Comparison of ENCODE assay signal across 13 mouse cellular contexts in the genomic region with DNA sequence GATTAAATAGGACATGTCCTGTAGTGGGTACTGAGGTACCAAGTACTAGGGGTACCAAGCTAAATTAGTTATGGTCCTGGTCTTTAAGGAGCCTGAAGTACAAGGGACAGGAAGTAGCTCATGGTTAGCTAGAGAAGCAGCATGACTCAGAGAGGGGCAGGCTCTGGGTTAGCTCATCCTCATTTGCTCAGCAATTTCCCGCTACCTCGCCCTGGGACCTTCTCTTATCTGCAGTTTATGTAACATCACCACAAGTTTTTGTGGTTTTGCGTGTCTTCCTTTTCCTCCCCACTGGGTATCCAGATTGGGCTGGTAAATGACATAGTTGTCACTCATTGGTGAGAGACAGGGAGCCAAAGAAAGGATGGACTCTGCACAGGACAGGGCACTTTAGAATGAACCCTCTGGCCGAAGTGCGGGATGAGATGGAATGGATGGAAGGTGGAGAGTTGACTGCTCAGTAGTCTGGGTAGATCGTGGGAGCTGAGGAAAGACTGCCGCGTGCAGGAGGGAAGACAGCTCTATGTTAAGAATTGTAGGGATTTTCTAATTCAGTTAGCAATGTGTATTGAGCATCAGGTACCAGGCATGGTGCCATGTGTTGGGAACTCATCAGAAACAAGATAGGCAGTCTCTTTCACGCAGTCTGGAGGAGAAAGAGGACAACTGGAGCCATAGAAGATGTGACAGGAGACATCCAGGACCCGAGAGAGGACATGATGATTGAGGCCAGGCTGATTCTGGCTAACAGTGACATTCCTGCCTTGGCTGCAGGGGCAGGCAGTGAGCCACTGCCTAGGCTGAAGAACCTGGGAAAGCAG. TPM values are rescaled to one million over a fixed set of nuclear protein-coding genes. Genes with fewer than 3 reads are reported as not detected.
DNase-seq lines count a peak whose midpoint lies in the region; ATAC-seq and TF ChIP-seq lines count a peak whose summit lies in the region.
"Had no signal": no experiment of that assay in that cellular context is flagged by ENCODE, and none has a peak within 500 bp of the region (broad histone marks: within the 10 kb centered on the region; RNA-seq: fewer than 3 reads in every experiment).

No protein-coding gene starts in this region.

- no peak for TF ChIP-seq CTCF in bone marrow macrophage, adult 2 months (IDR thresholded peaks at IDR 0.05; ENCODE audit: low read depth, low read length)

- intact Hi-C loops in left cerebral cortex, postnatal 14 days (cut with DNase I) = no loop called here

- WGBS in liver, embryonic 13.5 days (ENCODE audit: insufficient replicate concordance) = 24% methylated on average over 10 of the region's 10 CpGs

- H3K4me3 ChIP-seq in bone marrow macrophage, adult 2 months (ENCODE audit: insufficient read depth, low read length) = no peak overlapping the region
- H3K4me3 ChIP-seq in liver, embryonic 13.5 days (replicated peaks) = no peak overlapping the region

- DNase-seq in lung, postnatal 36 days = peak; percentile 59
- DNase-seq in lung, adult 18-20 months = no peak
- no peak for DNase-seq in liver, embryonic 13.5 days
- no peak for DNase-seq in spleen, postnatal 10 days (ENCODE audit: low spot score in 2 of 2)
- no peak for DNase-seq in kidney, adult 18-20 months
- no peak for DNase-seq in left cerebral cortex, postnatal 14 days (ENCODE audit: low spot score in 2 of 2)
- DNase-seq: adrenal gland, postnatal 25 days; cerebellum, adult 9-10 months; thymus, adult 2 months had no signal

- no peak overlapping the region for H3K9ac ChIP-seq in liver, embryonic 13.5 days

- peaks cover 35% of the 10 kb centered on the region for H3K4me1 ChIP-seq in bone marrow macrophage, adult 2 months (ENCODE audit: control insufficient read depth, insufficient read depth, low read length)
- H3K4me1 ChIP-seq in liver, embryonic 13.5 days (replicated peaks) = peaks cover 22% of the 10 kb centered on the region

- no peaks in the 10 kb centered on the region for H3K9me3 ChIP-seq in liver, embryonic 13.5 days (replicated peaks)

- H3K4me2 ChIP-seq in liver, embryonic 13.5 days = no peak overlapping the region
- H3K4me2 ChIP-seq: midbrain, embryonic 11.5 days had no signal

- peak; percentile 58 for ATAC-seq in liver, embryonic 13.5 days (ENCODE audit: low read depth)
- peak; percentile 89 for ATAC-seq in neutrophil, adult 5-6 weeks (ENCODE audit: extremely low read depth, insufficient number of reproducible peaks, low FRiP score, poor library complexity, severe bottlenecking)

- H3K36me3 ChIP-seq in liver, embryonic 13.5 days = no peaks in the 10 kb centered on the region

- no peak for TF ChIP-seq POLR2A in bone marrow macrophage, adult 2 months (IDR thresholded peaks at IDR 0.05; ENCODE audit: borderline replicate concordance, low read depth, low read length)

- no peaks in the 10 kb centered on the region for H3K27me3 ChIP-seq in liver, embryonic 13.5 days

- peak overlapping the region; percentile 57 for H3K27ac ChIP-seq in bone marrow macrophage, adult 2 months (ENCODE audit: insufficient read depth, low read depth, low read length)
- H3K27ac ChIP-seq in liver, embryonic 13.5 days = peak overlapping the region; percentile 63
- H3K27ac ChIP-seq: kidney, postnatal 0 days had no signal

RNA-seq across cellular contexts. Expression of a gene that starts 15.2 kb away (rescaled TPM):
- polyA plus RNA-seq in bone marrow macrophage, adult 2 months (2012; ENCODE audit: insufficient read depth, insufficient read length, missing spikeins) = 4.8 and 5.2 TPM in 2 replicates
- polyA plus RNA-seq in liver, embryonic 13.5 days (2015; fragmentation: Nextera tagmentation; extraction: Ambion mirVana) = 0.76 TPM in 2 replicates
- total RNA-seq in neutrophil, adult 5-6 weeks (2017) = 15.5 and 22.1 TPM in 2 replicates
- under 1 TPM; 0.55 to 0.92 TPM for total RNA-seq in left cerebral cortex, postnatal 14 days (2021)
- polyA plus RNA-seq: midbrain, embryonic 11.5 days had no signal

RNA-seq across cellular contexts. Expression of a gene that starts 53.4 kb away (rescaled TPM):
- polyA plus RNA-seq in bone marrow macrophage, adult 2 months (2012; ENCODE audit: insufficient read depth, insufficient read length, missing spikeins) = 387 and 402 TPM in 2 replicates
- 2.7 and 3.2 TPM in 2 replicates for polyA plus RNA-seq in liver, embryonic 13.5 days (2015; fragmentation: Nextera tagmentation; extraction: Ambion mirVana)
- 1.4 and 2.0 TPM in 2 replicates for total RNA-seq in neutrophil, adult 5-6 weeks (2017)
- total RNA-seq in left cerebral cortex, postnatal 14 days (2021) = 1 to 10 TPM; 4.2 to 4.3 TPM
